Mouse (Mus musculus) ES-E14 (cell line): ENCODE measurements around the gene Zkscan7.

ENCODE experiments used
- CHD2 ChIP-seq: IDR thresholded peaks from 2 replicates; pipeline ENCODE4 v1.6.1; 2014; ENCODE audit warnings: mild to moderate bottlenecking, low read depth, low read length, inconsistent platforms
- HCFC1 ChIP-seq: IDR thresholded peaks from 2 replicates; pipeline ENCODE4 v1.6.1; 2012; ENCODE audit warnings: low read length, inconsistent platforms, borderline replicate concordance; ENCODE audit not compliant: insufficient read depth
- MAFK ChIP-seq: IDR thresholded peaks from 2 replicates; pipeline ENCODE4 v1.6.1; 2014; ENCODE audit warnings: mild to moderate bottlenecking, low read depth, low read length, inconsistent platforms; ENCODE audit not compliant: insufficient read depth
- ZC3H11A ChIP-seq: IDR thresholded peaks from 2 replicates; pipeline ENCODE4 v1.6.1; 2012; ENCODE audit warnings: low read depth, mild to moderate bottlenecking, inconsistent platforms, low read length, borderline replicate concordance
- ZNF384 ChIP-seq: IDR thresholded peaks from 2 replicates; pipeline ENCODE4 v1.6.1; 2012; ENCODE audit warnings: low read depth, low read length, inconsistent platforms

DNA sequence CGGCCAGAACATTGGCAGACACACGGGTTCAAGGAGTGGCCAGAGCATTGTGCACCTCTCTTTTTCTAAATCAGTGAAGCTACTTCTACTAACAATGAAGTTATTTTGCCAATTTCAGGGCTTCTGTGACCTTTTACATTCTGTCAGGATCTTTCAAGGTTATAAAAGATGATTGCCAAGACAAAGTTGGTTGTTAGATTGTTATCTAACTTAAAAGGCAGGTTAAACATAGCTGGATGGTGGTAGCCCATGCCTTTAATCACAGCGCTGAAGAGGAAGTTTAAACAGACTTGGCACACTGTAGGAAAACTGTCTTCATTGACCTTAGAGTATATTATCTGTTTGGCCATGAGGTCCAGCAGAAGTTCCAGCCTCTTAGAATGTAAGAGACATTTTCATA, 39.9 kb upstream of the Zkscan7 start:
- no peak for TF ChIP-seq ZC3H11A
- no peak for TF ChIP-seq ZNF384
- no peak for TF ChIP-seq MAFK
- no peak for TF ChIP-seq HCFC1
- no peak for TF ChIP-seq CHD2
